Mouse (Mus musculus) bone marrow macrophage, adult 2 months (primary cell): ENCODE measurements around the gene Mvb12a. TPM values are rescaled to one million over a fixed set of nuclear protein-coding genes. Genes with fewer than 3 reads are reported as not detected.

Source experiments
- H3K27ac ChIP-seq: 2 replicates; pipeline ENCODE4 v1.5.1; 2012; ENCODE audit warnings: low read depth, low read length; ENCODE audit not compliant: insufficient read depth
- H3K4me1 ChIP-seq: 2 replicates; pipeline ENCODE4 v1.6.1; 2012; ENCODE audit warnings: low read length; ENCODE audit not compliant: control insufficient read depth, insufficient read depth
- H3K4me3 ChIP-seq: 2 replicates; pipeline ENCODE4 v1.5.1; 2012; ENCODE audit warnings: mild to moderate bottlenecking, low read length, moderate library complexity; ENCODE audit not compliant: insufficient read depth
- CTCF ChIP-seq: IDR thresholded peaks from 2 replicates; pipeline ENCODE4 v1.5.1; 2012; ENCODE audit warnings: low read depth, mild to moderate bottlenecking, low read length, moderate library complexity
- POLR2A ChIP-seq: IDR thresholded peaks from 2 replicates; pipeline ENCODE4 v1.6.1; 2012; ENCODE audit warnings: mild to moderate bottlenecking, low read depth, low read length, borderline replicate concordance
- polyA plus RNA-seq: library from polyadenylated mRNA; stranded (reverse); fragments of >200 nt; gene quantifications from 2 replicates; pipeline ENCODE4 v1.2.4, GENCODE M21; 2012; ENCODE audit not compliant: missing spikeins, insufficient read depth, insufficient read length

The Mvb12a gene
- polyA plus RNA-seq, 1 experiment, result 64.5 TPM

DNA sequence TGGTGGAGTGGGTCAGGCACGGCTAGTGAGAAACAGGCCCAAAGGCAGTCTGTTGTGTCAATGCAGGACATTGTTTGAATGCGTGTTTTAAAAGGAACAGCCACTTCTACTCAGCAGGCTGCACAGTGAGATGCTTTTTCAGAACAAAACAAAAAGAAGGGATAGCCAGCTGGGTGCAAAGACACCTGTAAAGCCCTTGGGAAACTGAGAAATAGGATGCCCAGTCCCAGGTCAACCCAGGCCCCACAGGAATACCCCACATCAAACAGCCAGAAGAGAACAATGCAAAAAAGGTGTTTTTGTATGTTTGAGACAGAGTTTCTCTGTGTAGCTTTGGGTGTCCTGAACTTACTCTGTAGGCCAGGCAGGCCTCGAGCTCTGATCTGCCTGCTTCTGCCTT, 46.0 kb downstream of the Mvb12a start:
- H3K4me1 ChIP-seq, result peaks cover 17% of the 10 kb centered on the region
- TF ChIP-seq POLR2A (no peak), CTCF (no peak)
- H3K27ac ChIP-seq, result no peak overlapping the region
- no peak overlapping the region for H3K4me3 ChIP-seq

DNA sequence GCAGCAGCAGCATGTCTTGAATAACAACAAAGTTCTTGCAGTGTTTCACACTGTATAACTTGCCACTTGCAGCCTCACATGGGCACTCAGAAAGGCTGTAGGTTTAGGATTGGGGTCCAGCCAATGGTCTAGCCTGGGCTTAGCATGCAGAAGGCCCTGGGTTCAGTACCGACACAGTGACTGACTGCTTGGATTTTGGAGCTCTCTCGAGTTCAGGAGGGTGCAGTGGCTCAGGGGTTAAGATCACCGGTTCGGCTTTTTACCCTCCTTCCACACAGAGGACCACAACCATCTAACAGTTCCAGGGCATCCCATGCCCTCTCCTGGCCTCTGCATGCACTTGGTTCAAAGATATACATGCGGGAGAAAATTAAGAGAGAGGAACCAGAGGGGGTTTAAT, 48.3 kb downstream of the Mvb12a start:
- peaks cover 20% of the 10 kb centered on the region for H3K4me1 ChIP-seq
- H3K27ac ChIP-seq, result peak overlapping the region; percentile 70; the same call in 1 of the 2 replicates
- peak overlapping the region; percentile 92 for H3K4me3 ChIP-seq
- TF ChIP-seq CTCF (no peak), POLR2A (no peak)

DNA sequence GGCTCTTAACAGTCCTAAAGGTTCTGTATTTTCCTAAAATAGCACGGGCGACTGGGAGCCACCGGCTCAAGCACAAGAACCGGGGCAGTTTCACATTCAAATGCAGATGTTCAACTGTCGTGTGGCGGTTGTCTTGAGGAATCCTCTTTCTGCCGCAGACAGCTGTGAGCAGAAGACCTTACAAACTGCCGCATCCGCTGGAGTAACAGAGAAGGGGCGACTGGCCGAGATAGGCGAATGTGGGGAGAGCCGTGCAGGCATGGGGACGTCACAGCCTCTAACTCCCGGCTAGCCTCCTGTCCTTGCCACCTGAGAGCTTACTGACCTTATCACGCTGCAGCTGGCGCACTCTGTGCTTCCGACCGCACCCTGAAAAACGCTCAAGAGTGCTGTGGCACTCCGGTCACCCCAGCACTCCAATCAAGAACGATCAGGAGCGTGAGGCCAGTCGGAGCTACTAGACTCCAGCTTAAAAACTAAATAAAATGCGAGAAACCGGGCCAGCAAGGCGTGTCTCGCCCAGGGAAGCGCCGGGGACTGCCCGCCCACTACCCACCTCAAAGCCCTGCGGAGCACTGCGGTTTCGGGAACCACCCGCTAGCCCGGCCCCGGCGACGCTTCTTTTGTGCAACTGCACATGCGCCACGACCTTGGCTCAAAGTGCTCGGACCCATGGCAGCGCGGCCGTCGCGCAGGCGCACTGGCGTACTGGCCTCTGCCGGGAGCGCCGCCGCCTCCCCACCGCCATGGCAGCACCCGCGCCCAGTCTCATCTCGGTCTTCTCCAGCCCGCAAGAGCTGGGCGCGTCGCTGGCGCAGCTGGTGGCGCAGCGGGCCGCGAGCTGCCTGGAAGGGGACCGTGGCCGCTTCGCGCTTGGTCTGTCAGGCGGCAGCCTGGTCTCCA, 49.0 kb downstream of the Mvb12a start, which contains the start of gene Pgls:
Gene Pgls, plus strand, starts transcription at position 706 of the 903 bp plus-strand sequence.
- TF ChIP-seq POLR2A, result peak; percentile 2; the same call in 1 of the 2 replicates
- TF ChIP-seq CTCF, result no peak
- peaks cover 26% of the 10 kb centered on the region for H3K4me1 ChIP-seq
- peak within 1 kb of the TSS; percentile 92 for H3K4me3 ChIP-seq
- H3K27ac ChIP-seq, result peak within 1 kb of the TSS; percentile 92

DNA sequence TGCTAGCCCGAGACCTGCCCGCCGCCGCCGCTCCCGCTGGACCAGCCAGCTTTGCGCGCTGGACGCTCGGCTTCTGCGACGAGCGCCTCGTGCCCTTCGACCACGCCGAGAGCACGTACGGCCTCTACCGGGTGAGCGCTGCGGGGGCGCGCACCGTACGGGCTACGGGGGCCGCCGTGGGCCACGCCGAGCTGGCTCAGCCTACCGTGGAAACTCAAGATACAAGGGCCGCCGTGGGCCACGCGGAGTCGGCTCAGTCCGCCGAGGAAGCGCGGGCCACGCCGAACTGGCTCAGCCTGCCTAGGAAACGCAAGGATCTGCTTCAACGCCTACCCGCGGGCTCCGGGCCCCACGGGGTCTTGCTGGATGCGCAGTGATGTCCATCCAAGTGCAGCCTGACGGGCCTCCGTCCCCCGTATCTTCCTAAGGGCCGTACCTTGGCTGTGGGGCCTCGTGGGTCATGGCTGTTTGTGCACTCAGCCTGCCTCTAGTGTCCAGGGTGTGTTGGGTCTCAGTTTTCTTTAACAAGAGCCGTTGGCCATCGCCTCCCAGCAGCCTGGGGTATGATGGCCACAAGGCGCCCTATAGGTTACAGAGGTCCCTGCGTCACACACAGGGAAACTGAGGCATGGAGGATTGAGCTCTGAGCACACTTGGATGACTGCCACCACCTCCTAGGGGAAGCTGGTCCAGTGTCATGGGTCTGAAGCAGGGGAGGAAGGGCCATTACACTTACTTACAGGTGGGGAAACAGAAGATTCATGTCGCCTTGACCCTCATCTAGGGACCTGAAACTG, 49.9 kb downstream of the Mvb12a start:
- Histone ChIP-seq H3K4me3 (peak overlapping the region; percentile 92), H3K4me1 (peaks cover 30% of the 10 kb centered on the region), H3K27ac (peak overlapping the region; percentile 92)
- TF ChIP-seq CTCF, result peak; percentile 28; the same call in 1 of the 2 replicates
- no peak for TF ChIP-seq POLR2A

DNA sequence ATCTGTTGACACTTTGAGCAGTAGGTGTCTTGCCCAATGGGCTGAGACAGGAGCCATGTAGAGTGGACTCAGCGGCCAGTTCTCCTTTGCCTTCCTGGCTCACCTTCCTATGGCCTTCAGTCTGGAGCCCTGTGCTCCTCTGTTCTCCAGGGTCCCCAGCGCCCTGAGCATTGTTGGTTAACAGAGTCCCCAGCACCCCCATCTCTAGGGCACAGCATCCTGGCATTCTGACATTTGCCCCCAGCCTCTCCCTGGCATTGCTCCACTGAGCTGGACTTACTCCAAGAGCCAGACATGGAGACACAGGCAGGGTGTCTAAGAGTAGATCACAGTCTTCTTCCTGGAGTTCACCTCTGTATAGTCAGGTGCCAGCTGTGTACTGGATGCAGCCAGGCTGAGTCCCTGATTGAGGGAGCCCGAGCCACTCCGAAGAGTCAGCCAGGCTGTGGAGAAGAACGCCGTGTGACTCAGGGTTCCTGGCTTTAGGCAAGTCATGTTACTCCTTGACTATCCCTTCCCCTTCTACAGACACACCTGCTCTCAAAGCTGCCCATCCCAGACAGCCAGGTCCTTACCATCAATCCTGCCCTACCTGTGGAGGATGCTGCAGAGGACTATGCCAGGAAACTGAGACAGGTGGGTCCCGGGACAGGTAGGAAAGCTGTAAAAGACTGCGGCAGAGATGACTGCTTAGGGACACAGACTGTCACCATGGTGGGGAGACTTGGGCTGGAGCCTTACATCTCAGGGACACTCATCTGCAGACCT, 51.0 kb downstream of the Mvb12a start:
- Histone ChIP-seq H3K4me3 (no peak overlapping the region), H3K4me1 (peaks cover 30% of the 10 kb centered on the region)

DNA sequence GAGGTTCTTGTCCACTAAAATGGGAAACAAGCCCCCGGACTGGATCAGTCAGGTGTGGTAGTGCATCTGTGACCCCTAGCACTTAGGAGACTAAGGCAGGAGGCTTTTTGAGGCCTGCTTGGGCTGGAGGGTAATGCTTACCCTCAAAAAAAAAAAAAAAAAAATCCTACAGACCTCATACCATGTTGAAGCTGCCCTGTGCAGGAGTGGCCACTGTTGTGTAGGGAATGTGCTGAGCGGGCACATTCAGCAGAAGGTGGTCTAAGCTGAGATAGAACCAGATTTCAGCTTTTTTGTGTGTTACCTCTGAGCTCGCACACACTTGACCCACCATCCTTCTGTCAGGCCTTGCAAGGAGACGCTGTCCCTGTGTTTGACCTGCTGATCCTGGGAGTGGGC, 51.6 kb downstream of the Mvb12a start:
- H3K27ac ChIP-seq, result no peak overlapping the region
- H3K4me1 ChIP-seq, result peaks cover 30% of the 10 kb centered on the region
- no peak for TF ChIP-seq CTCF
- TF ChIP-seq POLR2A, result no peak
- H3K4me3 ChIP-seq, result no peak overlapping the region

More for the DNA sequence above, 51.0 kb downstream of the Mvb12a start:
- TF ChIP-seq CTCF, result no peak
- TF ChIP-seq POLR2A, result no peak
- H3K27ac ChIP-seq, result no peak overlapping the region

DNA sequence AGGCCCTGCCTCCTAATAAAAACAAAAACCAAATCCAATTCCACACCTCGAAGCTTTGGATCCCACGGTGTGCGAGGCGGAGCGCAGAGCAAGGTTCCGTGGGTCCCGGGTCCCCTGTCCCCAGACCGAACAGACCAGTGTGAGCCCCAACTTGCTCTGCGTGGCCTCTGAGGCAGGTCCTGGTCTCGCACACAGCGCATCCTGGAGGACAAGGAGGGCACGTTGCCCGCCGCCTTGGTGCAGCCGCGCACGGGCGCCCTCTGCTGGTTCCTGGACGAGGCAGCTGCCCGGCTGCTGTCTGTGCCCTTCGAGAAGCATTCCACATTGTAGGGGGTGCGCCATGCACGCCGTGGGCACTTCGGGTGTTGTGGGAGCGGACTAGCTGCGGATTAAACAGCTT, 53.1 kb downstream of the Mvb12a start:
- peaks cover 25% of the 10 kb centered on the region for H3K4me1 ChIP-seq
- no peak overlapping the region for H3K4me3 ChIP-seq
- TF ChIP-seq POLR2A (no peak), CTCF (peak; percentile 91)
- no peak overlapping the region for H3K27ac ChIP-seq

DNA sequence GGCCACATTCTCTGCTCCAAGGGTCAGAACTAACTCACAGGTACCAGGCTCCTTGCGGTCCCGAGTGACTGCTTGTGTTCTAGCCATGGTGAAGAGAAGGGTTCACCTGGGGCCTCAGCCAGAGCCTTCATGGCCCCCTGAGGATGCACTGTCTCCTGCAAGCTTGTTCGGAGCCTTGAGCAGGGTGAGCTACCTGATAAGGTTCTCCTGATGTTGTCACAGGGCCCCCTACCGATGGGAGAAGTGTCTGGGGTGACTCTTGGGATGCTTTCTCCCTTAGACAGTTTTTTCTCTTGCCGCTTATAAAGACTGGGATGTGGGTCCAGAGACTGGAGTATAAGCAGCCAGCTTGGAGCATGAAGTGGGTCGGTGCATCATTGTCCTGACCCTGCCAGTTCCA, 53.7 kb downstream of the Mvb12a start:
- no peak overlapping the region for H3K27ac ChIP-seq
- peaks cover 22% of the 10 kb centered on the region for H3K4me1 ChIP-seq
- no peak overlapping the region for H3K4me3 ChIP-seq
- TF ChIP-seq POLR2A (no peak), CTCF (no peak)

DNA sequence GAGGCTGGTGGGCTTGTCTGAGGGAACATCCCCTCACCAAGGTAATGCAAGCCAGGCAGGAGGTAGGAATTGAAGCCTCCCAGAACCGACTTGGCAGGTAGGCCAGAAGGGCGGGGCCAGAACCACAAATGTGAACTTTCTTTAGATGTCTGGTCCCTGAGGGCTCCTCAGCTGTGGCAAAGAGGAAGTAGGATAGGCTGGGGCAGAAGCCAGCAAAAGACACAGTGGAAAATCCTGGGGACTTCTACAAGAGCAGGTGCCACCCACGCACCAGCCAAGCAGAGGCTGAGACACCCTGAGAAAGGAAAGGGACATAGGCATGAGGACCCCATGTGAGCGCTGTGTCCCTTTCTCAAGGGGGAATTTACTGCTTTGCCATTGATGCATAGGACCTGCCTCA, 54.1 kb downstream of the Mvb12a start:
- Histone ChIP-seq H3K4me1 (peaks cover 22% of the 10 kb centered on the region), H3K4me3 (no peak overlapping the region), H3K27ac (no peak overlapping the region)
- TF ChIP-seq CTCF (no peak), POLR2A (no peak)

DNA sequence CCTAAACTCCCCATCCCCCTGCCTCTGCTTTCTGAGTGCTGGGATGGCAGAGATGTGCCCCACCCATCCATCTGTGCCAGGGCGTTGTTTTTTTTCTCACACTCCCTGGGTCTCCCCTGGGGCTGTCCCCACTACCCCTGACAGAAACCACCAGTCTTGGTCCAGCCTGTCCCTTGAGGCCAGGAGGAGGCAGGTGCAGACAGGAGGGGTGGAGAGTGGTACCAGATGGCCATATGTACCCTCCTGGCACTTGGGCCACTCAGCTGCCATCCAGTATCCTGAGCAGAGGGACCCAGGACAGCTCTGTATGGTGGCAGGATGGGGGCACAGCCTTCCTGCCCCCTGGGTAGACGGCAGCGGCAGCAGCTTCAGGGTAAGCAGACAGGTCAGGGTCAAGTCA, 54.7 kb downstream of the Mvb12a start, which contains the start of gene Fam129c:
Gene Fam129c, plus strand, starts transcription at position 198 of the 400 bp plus-strand sequence.
- Histone ChIP-seq H3K27ac (no peak within 1 kb of the TSS), H3K4me1 (peaks cover 23% of the 10 kb centered on the region), H3K4me3 (no peak within 1 kb of the TSS)
- no peak for TF ChIP-seq CTCF
- TF ChIP-seq POLR2A, result no peak

Other genes starting within 250 kb of the Mvb12a start
- 131 and 149 TPM in 2 replicates for gene Use1, start 176.1 kb upstream of the Mvb12a start, polyA plus RNA-seq
- 18.5 and 23.5 TPM in 2 replicates for gene Ocel1, start 171.6 kb upstream of the Mvb12a start, polyA plus RNA-seq
- gene Nr2f6, start 161.0 kb upstream of the Mvb12a start, polyA plus RNA-seq, result 20.2 and 23.9 TPM in 2 replicates
- 0.21 TPM in 1 of 2 replicates, not detected in the other for gene Ushbp1, start 147.1 kb upstream of the Mvb12a start, polyA plus RNA-seq
- gene Babam1, start 146.1 kb upstream of the Mvb12a start, polyA plus RNA-seq, result 75.8 and 89.1 TPM in 2 replicates
- 9.8 and 14.0 TPM in 2 replicates for gene Ankle1, start 136.9 kb upstream of the Mvb12a start, polyA plus RNA-seq
- gene Abhd8, start 79.3 kb upstream of the Mvb12a start, polyA plus RNA-seq, result 12.0 and 13.3 TPM in 2 replicates
- gene Mrpl34, start 78.0 kb upstream of the Mvb12a start, polyA plus RNA-seq, result 59.5 and 62.9 TPM in 2 replicates
- gene Dda1, start 73.7 kb upstream of the Mvb12a start, polyA plus RNA-seq, result 42.3 and 45.5 TPM in 2 replicates
- gene Ano8, start 57.0 kb upstream of the Mvb12a start, polyA plus RNA-seq, result 10.0 and 10.2 TPM in 2 replicates
- gene Gtpbp3, start 54.8 kb upstream of the Mvb12a start, polyA plus RNA-seq, result 11.0 and 11.1 TPM in 2 replicates
- not detected in 2 replicates for gene Plvap, start 31.2 kb upstream of the Mvb12a start, polyA plus RNA-seq
- 0.40 TPM in 1 of 2 replicates, not detected in the other for gene Ccdc194, start 17.2 kb upstream of the Mvb12a start, polyA plus RNA-seq
- 358 and 369 TPM in 2 replicates for gene Bst2, start 5.5 kb upstream of the Mvb12a start, polyA plus RNA-seq
- gene Tmem221, start 15.9 kb downstream of the Mvb12a start, polyA plus RNA-seq, result 15.9 and 17.7 TPM in 2 replicates
- not detected in 2 replicates for gene Nxnl1, start 23.7 kb downstream of the Mvb12a start, polyA plus RNA-seq
- gene Slc27a1, start 26.0 kb downstream of the Mvb12a start, polyA plus RNA-seq, result 85.4 and 86.3 TPM in 2 replicates
- gene Pgls, start 49.3 kb downstream of the Mvb12a start, polyA plus RNA-seq, result 83.5 and 88.9 TPM in 2 replicates
- 2.5 and 2.7 TPM in 2 replicates for gene Fam129c, start 54.7 kb downstream of the Mvb12a start, polyA plus RNA-seq
- 111 and 113 TPM in 2 replicates for gene Colgalt1, start 68.1 kb downstream of the Mvb12a start, polyA plus RNA-seq
- 1.0 and 1.3 TPM in 2 replicates for gene Unc13a, start 128.8 kb downstream of the Mvb12a start, polyA plus RNA-seq
- gene Jak3, start 133.4 kb downstream of the Mvb12a start, polyA plus RNA-seq, result 15.6 and 15.7 TPM in 2 replicates
- 5.0 and 5.1 TPM in 2 replicates for gene Insl3, start 146.3 kb downstream of the Mvb12a start, polyA plus RNA-seq
- 23.7 and 24.1 TPM in 2 replicates for gene B3gnt3, start 158.9 kb downstream of the Mvb12a start, polyA plus RNA-seq
- 7.2 and 8.8 TPM in 2 replicates for gene Fcho1, start 182.8 kb downstream of the Mvb12a start, polyA plus RNA-seq